Mouse (Mus musculus) lung, postnatal 0 days (tissue): ENCODE data around the gene Serpinb13. TPM values are rescaled to one million over a fixed set of nuclear protein-coding genes. Genes with fewer than 3 reads are reported as not detected.

ENCODE experiments used
- ATAC-seq: fragments of 200-750 bp; cut with Nextera tagmentation; 2 replicates; pipeline ENCODE4 v1.8.0; 2017; ENCODE audit warnings: moderate library complexity
- DNase-seq: peaks from one replicate; pipeline ENCODE4 v3.0.0-alpha.2; 2016; ENCODE audit warnings: low spot score
- H3K27ac ChIP-seq: fragments of 300-500 bp; sonication (generic); 2 replicates; pipeline ENCODE4 v1.5.1; 2014; ENCODE audit warnings: antibody characterized with exemption, mild to moderate bottlenecking, low read length, mixed read lengths
- H3K27me3 ChIP-seq: fragments of 300-500 bp; sonication (generic); replicated peaks from 2 replicates; pipeline ENCODE4 v1.6.1; 2014; ENCODE audit warnings: low read length, mixed read lengths; ENCODE audit not compliant: insufficient read depth
- H3K36me3 ChIP-seq: fragments of 300-500 bp; sonication (generic); 2 replicates; pipeline ENCODE4 v1.6.1; 2014; ENCODE audit warnings: low read length, mixed read lengths; ENCODE audit not compliant: insufficient read depth
- H3K4me1 ChIP-seq: fragments of 300-500 bp; sonication (generic); 2 replicates; pipeline ENCODE4 v1.6.1; 2014; ENCODE audit warnings: antibody characterized with exemption, low read depth, low read length, mixed read lengths; ENCODE audit not compliant: insufficient read depth
- H3K4me2 ChIP-seq: fragments of 300-500 bp; sonication (generic); replicated peaks from 2 replicates; pipeline ENCODE4 v1.6.1; 2014; ENCODE audit warnings: low read depth, mild to moderate bottlenecking, low read length, moderate library complexity, mixed read lengths
- H3K4me3 ChIP-seq: fragments of 300-500 bp; sonication (generic); 2 replicates; pipeline ENCODE4 v1.5.1; 2014; ENCODE audit warnings: low read depth, low read length
- H3K9ac ChIP-seq: fragments of 300-500 bp; sonication (generic); replicated peaks from 2 replicates; pipeline ENCODE4 v1.6.1; 2014; ENCODE audit warnings: low read depth, mild to moderate bottlenecking
- H3K9me3 ChIP-seq: fragments of 300-500 bp; sonication (generic); 2 replicates; pipeline ENCODE4 v1.6.1; 2016; ENCODE audit warnings: low read length, mixed read lengths
- CTCF ChIP-seq: IDR thresholded peaks from 2 replicates; pipeline ENCODE4 v1.5.1; 2016; ENCODE audit warnings: antibody characterized with exemption, mild to moderate bottlenecking
- EP300 ChIP-seq: IDR thresholded peaks from 2 replicates; pipeline ENCODE4 v1.6.1; 2016; ENCODE audit warnings: antibody characterized with exemption, mild to moderate bottlenecking, control low read depth
- WGBS: fragments of 180-500 bp; shearing (Covaris S2); extraction: QIAGEN DNeasy Blood & Tissue Kit; methylation state at CpG from one replicate; pipeline ENCODE4 v1.1.7; 2014; 5-methylcytosine and 5-hydroxymethylcytosine counted together
- polyA plus RNA-seq: library from polyadenylated mRNA; unstranded; fragments of >200 nt; fragmentation: Nextera tagmentation; extraction: Ambion mirVana; gene quantifications from 2 replicates; pipeline ENCODE4 v1.2.1, GENCODE M21; 2015

Serpinb13 gene
- not detected in 2 replicates for polyA plus RNA-seq

- Histone ChIP-seq H3K36me3 (no peaks in the 10 kb centered on the region), H3K27me3 (no peaks in the 10 kb centered on the region), H3K9me3 (no peaks in the 10 kb centered on the region), H3K4me3 (no peak within 1 kb of the TSS), H3K4me2 (no peak within 1 kb of the TSS), H3K27ac (no peak within 1 kb of the TSS), H3K4me1 (no peaks in the 10 kb centered on the region), H3K9ac (no peak within 1 kb of the TSS)
- DNase-seq (no peak), ATAC-seq (no peak)
- no peak for TF ChIP-seq EP300
- no peak for TF ChIP-seq CTCF
Observed at GRCm38 (mm10) chr1:106980684-106981083, at the start of gene Serpinb13. Gene Serpinb13, plus strand, starts transcription at chr1:106980984.

DNA sequence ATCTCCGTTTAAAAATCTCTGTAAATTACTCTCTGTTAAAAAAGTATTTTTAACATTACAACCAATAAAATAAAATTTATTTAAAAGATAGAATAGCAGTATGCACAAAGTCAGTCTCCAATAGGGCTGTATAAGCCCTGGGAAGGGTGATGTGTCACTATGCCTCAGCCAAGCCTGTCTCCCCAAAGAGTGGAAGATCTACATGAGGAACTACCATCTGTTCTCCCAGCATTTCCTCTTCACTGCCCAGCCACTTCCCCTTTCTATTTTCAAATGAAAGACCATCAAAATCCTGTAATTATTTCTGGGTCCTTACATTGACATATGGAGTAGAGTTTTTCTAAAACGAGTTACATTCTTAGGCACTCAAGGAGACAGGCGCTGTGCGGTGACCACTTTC, 48.8 kb upstream of the Serpinb13 start:
- TF ChIP-seq EP300 (no peak), CTCF (no peak)
- DNase-seq (peak; percentile 10), ATAC-seq (no peak)
- Histone ChIP-seq H3K4me2 (no peak overlapping the region), H3K36me3 (no peaks in the 10 kb centered on the region), H3K9me3 (no peaks in the 10 kb centered on the region), H3K4me3 (no peak overlapping the region), H3K9ac (no peak overlapping the region), H3K27me3 (no peaks in the 10 kb centered on the region), H3K27ac (no peak overlapping the region), H3K4me1 (no peaks in the 10 kb centered on the region)
- WGBS, result 68% methylated on average over 4 of the region's 4 CpGs

GRCm38 (mm10) chr1:106933658-106934057, 47.1 kb upstream of the Serpinb13 start:
- Histone ChIP-seq H3K9ac (no peak overlapping the region), H3K27me3 (no peaks in the 10 kb centered on the region), H3K4me1 (no peaks in the 10 kb centered on the region), H3K27ac (no peak overlapping the region), H3K36me3 (no peaks in the 10 kb centered on the region), H3K9me3 (no peaks in the 10 kb centered on the region), H3K4me3 (no peak overlapping the region), H3K4me2 (no peak overlapping the region)
- DNase-seq (no peak), ATAC-seq (no peak)
- TF ChIP-seq CTCF (no peak), EP300 (no peak)

DNA sequence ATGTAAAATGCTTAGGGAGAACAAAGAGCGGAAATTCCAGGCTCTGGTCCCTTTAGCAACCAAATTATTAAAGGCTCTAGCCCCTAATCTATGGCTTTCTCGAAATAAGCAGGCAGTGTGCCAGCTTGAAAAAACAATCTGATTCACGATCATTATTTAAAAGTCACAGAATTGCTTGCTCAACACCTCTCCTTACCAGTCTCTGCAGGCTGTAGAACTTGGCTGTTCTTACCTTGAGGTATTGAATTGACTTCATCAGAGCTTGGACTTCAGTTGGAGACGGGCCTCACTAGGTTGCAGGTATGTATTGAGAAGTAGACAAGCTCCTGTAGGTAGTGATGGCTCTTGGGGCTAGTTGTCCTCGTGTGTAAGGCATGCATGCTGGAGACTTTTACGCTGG, 46.5 kb upstream of the Serpinb13 start, which contains the start of gene Serpinb12:
Gene Serpinb12 (plus strand): TSS at position 185 of the 400 bp plus-strand sequence.
- H3K4me1 ChIP-seq, result no peaks in the 10 kb centered on the region
- no peak within 1 kb of the TSS for H3K4me2 ChIP-seq
- no peaks in the 10 kb centered on the region for H3K27me3 ChIP-seq
- 67% methylated on average over 6 of the region's 6 CpGs for WGBS
- H3K9me3 ChIP-seq, result no peaks in the 10 kb centered on the region
- ATAC-seq (no peak), DNase-seq (no peak)
- H3K4me3 ChIP-seq, result no peak within 1 kb of the TSS
- H3K9ac ChIP-seq, result no peak within 1 kb of the TSS
- no peak within 1 kb of the TSS for H3K27ac ChIP-seq
- no peak for TF ChIP-seq EP300
- TF ChIP-seq CTCF, result no peak
- H3K36me3 ChIP-seq, result no peaks in the 10 kb centered on the region

GRCm38 (mm10) chr1:106947217-106947616, 33.6 kb upstream of the Serpinb13 start:
- Histone ChIP-seq H3K27ac (no peak overlapping the region), H3K4me2 (no peak overlapping the region), H3K27me3 (no peaks in the 10 kb centered on the region), H3K9ac (no peak overlapping the region), H3K4me3 (no peak overlapping the region), H3K36me3 (no peaks in the 10 kb centered on the region), H3K9me3 (no peaks in the 10 kb centered on the region), H3K4me1 (no peaks in the 10 kb centered on the region)
- no peak for ATAC-seq
- WGBS, result 69% methylated on average over 1 of the region's 1 CpGs
- no peak for DNase-seq
- TF ChIP-seq EP300, result no peak

DNA sequence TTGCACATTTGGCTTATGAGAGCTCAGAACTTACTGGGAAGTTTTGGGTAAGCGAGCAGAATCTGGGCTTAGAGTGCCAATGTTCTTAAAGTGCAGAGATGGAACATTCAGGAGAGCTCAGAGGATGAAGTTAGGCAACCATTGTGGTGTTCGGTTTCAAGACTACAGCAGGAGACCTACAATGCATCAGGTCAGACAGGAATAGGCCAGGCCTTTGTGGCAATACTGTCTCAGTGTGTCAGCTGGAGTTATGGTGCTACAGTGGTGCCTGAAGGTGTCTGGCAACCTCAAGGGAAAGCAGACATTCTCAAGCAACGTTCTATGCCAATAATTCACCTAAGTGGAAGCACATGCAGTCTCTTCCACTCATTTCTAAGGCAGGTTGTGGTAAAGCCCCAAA, 20.8 kb upstream of the Serpinb13 start:
- no peak for TF ChIP-seq CTCF
- no peak for TF ChIP-seq EP300
- DNase-seq (no peak), ATAC-seq (no peak)
- Histone ChIP-seq H3K4me3 (no peak overlapping the region), H3K36me3 (no peaks in the 10 kb centered on the region), H3K27me3 (no peaks in the 10 kb centered on the region), H3K9me3 (no peaks in the 10 kb centered on the region), H3K4me2 (no peak overlapping the region), H3K27ac (no peak overlapping the region), H3K9ac (no peak overlapping the region), H3K4me1 (no peaks in the 10 kb centered on the region)
- 65% methylated on average over 3 of the region's 3 CpGs for WGBS

DNA sequence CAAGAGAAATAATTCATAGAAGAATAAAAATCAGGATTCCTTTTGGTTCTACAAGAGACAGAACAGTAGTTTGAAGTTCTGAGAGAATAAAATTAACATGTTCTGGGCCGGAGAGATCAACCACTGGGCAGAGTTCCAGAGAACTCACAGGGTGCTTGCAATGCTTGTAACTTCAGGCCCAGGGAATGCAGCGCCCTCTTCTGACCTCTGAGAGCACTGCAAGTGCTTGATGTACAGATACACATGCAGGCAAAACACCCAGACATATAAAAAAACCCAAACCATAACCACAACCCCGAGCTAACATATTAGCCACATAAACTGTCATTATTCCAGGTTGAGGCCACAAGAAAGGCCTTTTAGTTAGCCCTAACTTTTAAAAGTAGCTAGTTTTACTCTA, 19.8 kb upstream of the Serpinb13 start:
- 34% methylated on average over 3 of the region's 3 CpGs for WGBS
- ATAC-seq (no peak), DNase-seq (no peak)
- H3K36me3 ChIP-seq, result no peaks in the 10 kb centered on the region
- no peaks in the 10 kb centered on the region for H3K4me1 ChIP-seq
- no peak overlapping the region for H3K27ac ChIP-seq
- no peak overlapping the region for H3K9ac ChIP-seq
- no peak overlapping the region for H3K4me3 ChIP-seq
- no peaks in the 10 kb centered on the region for H3K9me3 ChIP-seq
- H3K4me2 ChIP-seq, result no peak overlapping the region
- no peaks in the 10 kb centered on the region for H3K27me3 ChIP-seq
- TF ChIP-seq EP300 (no peak), CTCF (peak; percentile 40)
